Mouse (Mus musculus): ENCODE results near the gene Wfdc1. TPM values are rescaled to one million over a fixed set of nuclear protein-coding genes. Genes with fewer than 3 reads are reported as not detected.

The Wfdc1 gene
- total and polyA plus RNA-seq, 3 experiments, result not detected

DNA sequence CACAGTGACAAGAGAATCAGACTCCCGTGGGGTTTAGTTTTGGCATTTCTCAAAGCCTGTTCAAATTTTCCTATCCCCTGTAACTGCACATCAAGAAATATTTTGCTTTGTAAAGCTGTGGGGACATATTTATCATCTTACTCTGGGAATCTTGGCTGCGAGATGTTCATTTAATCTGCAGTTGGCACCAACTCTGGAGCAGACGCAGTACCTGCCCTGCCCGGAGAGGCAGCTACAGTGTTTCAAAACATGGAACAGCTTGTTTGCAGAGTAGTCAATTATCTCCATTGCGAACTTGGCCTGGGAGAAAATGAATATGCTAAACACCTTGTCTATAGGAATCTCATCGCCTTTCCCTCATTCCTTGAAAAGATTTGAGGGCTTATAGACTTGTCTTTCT, 27.9 kb upstream of the Wfdc1 start:
- H3K9ac ChIP-seq (ENCODE audit: control insufficient read depth, low read depth, low read length, poor library complexity, severe bottlenecking), result no peak overlapping the region
- no peak for DNase-seq (ENCODE audit: low read depth, low spot score)
- peaks cover 0 to 4% of the 10 kb centered on the region in 2 experiments; a peak in 2 of 4 replicates for H3K27me3 ChIP-seq (ENCODE audit: control insufficient read depth in 1 of 2, insufficient read depth in 2 of 2, low read length in 2 of 2)
- H3K9me3 ChIP-seq (replicated peaks; ENCODE audit: insufficient read depth, low read length), result no peaks in the 10 kb centered on the region
- H3K79me2 ChIP-seq (ENCODE audit: control insufficient read depth, insufficient read depth, low read length, poor library complexity), result no peaks in the 10 kb centered on the region
- no peaks in the 10 kb centered on the region for H3K36me3 ChIP-seq (ENCODE audit: control insufficient read depth in 1 of 2, insufficient read depth in 2 of 2, low read length in 2 of 2)
- H3K4me1 ChIP-seq (ENCODE audit: control insufficient read depth in 1 of 2, insufficient read depth in 2 of 2, low read length in 2 of 2), result no peaks in the 10 kb centered on the region
- no peak overlapping the region for H3K27ac ChIP-seq (ENCODE audit: control insufficient read depth, low read depth, low read length)
- TF ChIP-seq TCF12 (IDR thresholded peaks at IDR 0.05; ENCODE audit: low read depth, low read length), result no peak
- no peak for TF ChIP-seq RAD21 (IDR thresholded peaks at IDR 0.05; ENCODE audit: low read depth, low read length)
- no peak for TF ChIP-seq MAX (IDR thresholded peaks at IDR 0.05; ENCODE audit: low read length)
- no peak for TF ChIP-seq MAZ (IDR thresholded peaks at IDR 0.05; ENCODE audit: low read depth, low read length)
- TF ChIP-seq RCOR1 (IDR thresholded peaks at IDR 0.05; ENCODE audit: low read depth, low read length), result no peak
- TF ChIP-seq CTCF (IDR thresholded peaks at IDR 0.05 in 2 of 3, conservative IDR thresholded peaks at IDR 0.05 in 1 of 3; ENCODE audit: control insufficient read depth in 1 of 3, insufficient read depth in 1 of 3, low read depth in 2 of 3, low read length in 3 of 3, poor library complexity in 1 of 3, severe bottlenecking in 1 of 3), result no peak
- TF ChIP-seq GATA1 (IDR thresholded peaks at IDR 0.05; ENCODE audit: low read depth, low read length), result no peak
- TF ChIP-seq MXI1 (IDR thresholded peaks at IDR 0.05; ENCODE audit: low read depth, low read length), result no peak
- no peak for TF ChIP-seq MAFK (IDR thresholded peaks at IDR 0.05; ENCODE audit: borderline replicate concordance, low read depth, low read length)
- no peak for TF ChIP-seq ZMIZ1 (IDR thresholded peaks at IDR 0.05; ENCODE audit: low read depth, low read length)
- TF ChIP-seq POLR2A (IDR thresholded peaks at IDR 0.05; ENCODE audit: control insufficient read depth in 1 of 2, insufficient read depth in 1 of 2, low read depth in 1 of 2, low read length in 2 of 2, poor library complexity in 1 of 2), result no peak
- TF ChIP-seq MYC (IDR thresholded peaks at IDR 0.05; ENCODE audit: low read depth, low read length), result no peak
- TF ChIP-seq NELFE (IDR thresholded peaks at IDR 0.05; ENCODE audit: low read depth, low read length), result no peak
- no peak for TF ChIP-seq USF1 (IDR thresholded peaks at IDR 0.05; ENCODE audit: low read depth, low read length)
- no peak for TF ChIP-seq ZKSCAN1 (IDR thresholded peaks at IDR 0.05; ENCODE audit: low read depth, low read length)
- no peak for TF ChIP-seq CHD1 (IDR thresholded peaks at IDR 0.05; ENCODE audit: low read depth, low read length)
- H3K4me3 ChIP-seq (ENCODE audit: control insufficient read depth in 1 of 2, insufficient read depth in 1 of 2, low read depth in 2 of 2, low read length in 2 of 2), result no peak overlapping the region

DNA sequence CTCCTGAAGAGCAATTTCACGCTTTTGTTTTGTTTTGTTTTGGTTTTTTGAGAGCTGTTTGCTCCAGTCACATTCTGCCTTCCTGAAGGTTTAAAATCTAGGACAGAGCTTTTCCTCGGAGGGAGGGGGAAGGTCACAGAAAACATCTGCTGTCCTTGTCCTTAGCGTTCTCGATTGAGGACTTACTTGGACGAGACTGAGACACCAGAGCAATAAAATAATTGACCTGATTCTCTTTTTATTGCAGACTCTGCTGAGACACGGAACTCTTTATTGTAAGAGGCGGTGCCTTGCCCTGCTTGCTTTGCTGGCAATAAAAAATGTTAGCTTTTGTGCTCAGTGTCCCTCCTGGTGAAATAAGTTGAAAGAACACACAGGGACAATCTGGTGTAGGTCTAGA, 26.4 kb upstream of the Wfdc1 start:
- peaks cover 0 to 4% of the 10 kb centered on the region in 2 experiments; a peak in 2 of 4 replicates for H3K27me3 ChIP-seq (ENCODE audit: control insufficient read depth in 1 of 2, insufficient read depth in 2 of 2, low read length in 2 of 2)

More for the DNA sequence above, 26.4 kb upstream of the Wfdc1 start:
- Histone ChIP-seq H3K9ac (ENCODE audit: control insufficient read depth, low read depth, low read length, poor library complexity, severe bottlenecking) (no peak overlapping the region), H3K27ac (ENCODE audit: control insufficient read depth, low read depth, low read length) (no peak overlapping the region), H3K79me2 (ENCODE audit: control insufficient read depth, insufficient read depth, low read length, poor library complexity) (no peaks in the 10 kb centered on the region), H3K9me3 (replicated peaks; ENCODE audit: insufficient read depth, low read length) (no peaks in the 10 kb centered on the region), H3K36me3 (ENCODE audit: control insufficient read depth in 1 of 2, insufficient read depth in 2 of 2, low read length in 2 of 2) (no peaks in the 10 kb centered on the region), H3K4me3 (ENCODE audit: control insufficient read depth in 1 of 2, insufficient read depth in 1 of 2, low read depth in 2 of 2, low read length in 2 of 2) (no peak overlapping the region), H3K4me1 (ENCODE audit: control insufficient read depth in 1 of 2, insufficient read depth in 2 of 2, low read length in 2 of 2) (no peaks in the 10 kb centered on the region)
- no peak for DNase-seq (ENCODE audit: low read depth, low spot score)
- TF ChIP-seq NRF1 (IDR thresholded peaks at IDR 0.05; ENCODE audit: insufficient read depth, low read depth, low read length, poor library complexity, severe bottlenecking) (no peak), USF1 (IDR thresholded peaks at IDR 0.05; ENCODE audit: low read depth, low read length) (no peak), TAL1 (IDR thresholded peaks at IDR 0.05; ENCODE audit: low read length) (no peak), UBTF (IDR thresholded peaks at IDR 0.05; ENCODE audit: borderline replicate concordance, insufficient read depth, low read depth, low read length) (no peak), CHD1 (IDR thresholded peaks at IDR 0.05; ENCODE audit: low read depth, low read length) (no peak), GATA1 (IDR thresholded peaks at IDR 0.05; ENCODE audit: low read depth, low read length) (no peak), ZC3H11A (IDR thresholded peaks at IDR 0.05; ENCODE audit: low read depth, low read length) (no peak)

Measured in MEL (cell line).